Mouse (Mus musculus) lung, embryonic 16.5 days (tissue): ENCODE measurements around the gene Wdr91. TPM values are rescaled to one million over a fixed set of nuclear protein-coding genes. Genes with fewer than 3 reads are reported as not detected.

Experiments used
- ATAC-seq: fragments of 200-750 bp; cut with Nextera tagmentation; 2 replicates; pipeline ENCODE4 v1.8.0; 2017; ENCODE audit warnings: low read depth, mild to moderate bottlenecking, moderate library complexity
- H3K27ac ChIP-seq: fragments of 300-500 bp; sonication (generic); 2 replicates; pipeline ENCODE4 v1.5.1; 2014; ENCODE audit warnings: mild to moderate bottlenecking, control low read depth, low read length
- H3K27me3 ChIP-seq: fragments of 300-500 bp; sonication (generic); 2 replicates; pipeline ENCODE4 v1.6.1; 2014; ENCODE audit warnings: low read depth, low read length, mixed read lengths; ENCODE audit not compliant: control insufficient read depth, insufficient read depth
- H3K36me3 ChIP-seq: fragments of 300-500 bp; sonication (generic); 2 replicates; pipeline ENCODE4 v1.6.1; 2014; ENCODE audit warnings: low read length; ENCODE audit not compliant: control insufficient read depth, insufficient read depth
- H3K4me1 ChIP-seq: fragments of 300-500 bp; sonication (generic); replicated peaks from 2 replicates; pipeline ENCODE4 v1.6.1; 2014; ENCODE audit warnings: low read length, mixed read lengths; ENCODE audit not compliant: control insufficient read depth, insufficient read depth
- H3K4me2 ChIP-seq: fragments of 300-500 bp; sonication (generic); 2 replicates; pipeline ENCODE4 v1.6.1; 2014; ENCODE audit warnings: low read depth, low read length, control low read depth
- H3K4me3 ChIP-seq: fragments of 300-500 bp; sonication (generic); 2 replicates; pipeline ENCODE4 v1.5.1; 2014; ENCODE audit warnings: mild to moderate bottlenecking, low read length, control low read depth
- H3K9ac ChIP-seq: fragments of 300-500 bp; sonication (generic); 2 replicates; pipeline ENCODE4 v1.6.1; 2014; ENCODE audit warnings: low read length, control low read depth
- H3K9me3 ChIP-seq: fragments of 300-500 bp; sonication (generic); 2 replicates; pipeline ENCODE4 v1.6.1; 2016; ENCODE audit warnings: low read length; ENCODE audit not compliant: control insufficient read depth
- WGBS: fragments of 180-500 bp; shearing (Covaris S2); extraction: QIAGEN DNeasy Blood & Tissue Kit; methylation state at CpG from one replicate; pipeline ENCODE4 v1.1.7; 2014; 5-methylcytosine and 5-hydroxymethylcytosine counted together
- polyA plus RNA-seq: library from polyadenylated mRNA; unstranded; fragments of >200 nt; fragmentation: Nextera tagmentation; extraction: Ambion mirVana; gene quantifications from 2 replicates; pipeline ENCODE4 v1.2.1, GENCODE M21; 2015

The Wdr91 gene
- polyA plus RNA-seq, 1 experiment from 2014 or later = 19.0 TPM

DNA sequence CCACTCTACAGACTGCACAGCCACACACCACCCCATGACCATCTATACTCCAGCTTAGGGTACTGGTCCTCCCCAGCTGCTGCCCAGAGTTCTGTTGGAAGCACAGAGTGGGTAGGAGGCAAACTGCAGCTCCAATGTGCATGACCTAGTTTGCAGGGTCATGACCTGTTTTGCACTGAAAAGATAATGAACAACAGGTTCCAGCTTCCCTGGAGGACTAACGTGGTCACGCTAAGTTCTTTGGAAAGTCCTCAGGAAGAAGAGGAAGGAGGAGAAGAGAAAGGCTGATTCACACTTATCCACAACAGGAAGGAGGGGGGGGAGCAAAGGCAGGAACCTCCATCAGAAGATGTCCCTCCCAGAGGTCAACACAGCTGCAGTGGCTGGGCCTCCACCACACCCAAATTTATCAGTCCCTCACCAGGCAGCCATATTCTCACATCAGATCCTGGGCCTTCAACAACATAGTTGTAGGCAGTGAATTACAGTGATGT lies 3.5 kb downstream of the Wdr91 start:
- H3K27me3 ChIP-seq = no peaks in the 10 kb centered on the region
- no peak overlapping the region for H3K9ac ChIP-seq
- H3K4me2 ChIP-seq = no peak overlapping the region
- no peak overlapping the region for H3K4me3 ChIP-seq
- no peaks in the 10 kb centered on the region for H3K9me3 ChIP-seq
- peaks cover 30% of the 10 kb centered on the region for H3K4me1 ChIP-seq
- peak overlapping the region; percentile 24; the same call in 1 of the 2 replicates for H3K27ac ChIP-seq
- ATAC-seq = no peak
- WGBS = 67% methylated on average over 2 of the region's 2 CpGs
- H3K36me3 ChIP-seq = peaks cover 16% of the 10 kb centered on the region

DNA sequence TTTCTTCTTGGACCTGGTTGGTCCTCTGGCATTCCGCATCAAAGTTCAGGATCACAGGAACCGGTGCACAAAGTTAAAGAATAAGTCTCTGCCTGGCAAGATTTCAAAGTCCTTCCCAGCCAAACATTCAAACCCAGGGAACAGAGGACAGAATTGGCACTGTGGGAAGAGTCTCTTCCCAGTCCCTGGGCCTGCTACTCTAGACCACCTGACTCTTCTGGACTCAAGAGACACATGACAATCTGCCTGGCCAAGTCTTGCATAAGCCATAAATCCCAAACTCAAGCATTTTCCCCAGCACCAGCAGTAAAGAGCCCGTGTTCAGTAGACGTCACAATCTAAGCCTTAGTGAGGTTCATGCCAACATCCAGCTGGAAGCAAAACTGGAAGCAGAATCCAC lies 4.0 kb downstream of the Wdr91 start:
- H3K4me2 ChIP-seq = no peak overlapping the region
- peaks cover 16% of the 10 kb centered on the region for H3K36me3 ChIP-seq

DNA sequence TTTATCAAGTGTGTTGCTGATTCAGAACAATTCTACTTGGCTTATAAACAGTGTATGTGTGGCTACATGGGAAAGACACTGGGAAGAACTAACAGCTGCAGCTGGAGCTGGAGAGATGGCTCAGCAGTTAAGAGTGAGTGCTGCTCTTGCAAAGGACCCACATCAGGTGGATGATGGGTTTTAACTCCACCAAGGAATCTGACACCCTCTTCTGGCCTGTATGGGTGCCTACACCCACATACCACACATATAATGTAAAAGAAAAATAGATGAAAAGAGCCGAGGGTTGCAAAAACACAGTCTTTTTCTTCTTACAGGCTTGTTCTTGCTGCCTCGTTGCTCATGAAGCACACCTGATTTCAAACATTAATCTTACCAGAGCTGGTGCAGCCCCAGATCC lies 4.6 kb downstream of the Wdr91 start:
- ATAC-seq = no peak
- peaks cover 36% of the 10 kb centered on the region for H3K4me1 ChIP-seq
- H3K4me2 ChIP-seq = no peak overlapping the region
- 45% methylated on average over 2 of the region's 2 CpGs for WGBS
- H3K9me3 ChIP-seq = no peaks in the 10 kb centered on the region
- no peaks in the 10 kb centered on the region for H3K27me3 ChIP-seq
- H3K4me3 ChIP-seq = no peak overlapping the region
- no peak overlapping the region for H3K9ac ChIP-seq
- H3K27ac ChIP-seq = no peak overlapping the region
- H3K36me3 ChIP-seq = peaks cover 19% of the 10 kb centered on the region

More for the DNA sequence above, 4.0 kb downstream of the Wdr91 start:
- Histone ChIP-seq H3K4me1 (peaks cover 35% of the 10 kb centered on the region), H3K27ac (peak overlapping the region; percentile 24; the same call in 1 of the 2 replicates), H3K9me3 (no peaks in the 10 kb centered on the region), H3K27me3 (no peaks in the 10 kb centered on the region), H3K4me3 (no peak overlapping the region), H3K9ac (no peak overlapping the region)
- WGBS = 77% methylated on average over 4 of the region's 4 CpGs
- no peak for ATAC-seq

DNA sequence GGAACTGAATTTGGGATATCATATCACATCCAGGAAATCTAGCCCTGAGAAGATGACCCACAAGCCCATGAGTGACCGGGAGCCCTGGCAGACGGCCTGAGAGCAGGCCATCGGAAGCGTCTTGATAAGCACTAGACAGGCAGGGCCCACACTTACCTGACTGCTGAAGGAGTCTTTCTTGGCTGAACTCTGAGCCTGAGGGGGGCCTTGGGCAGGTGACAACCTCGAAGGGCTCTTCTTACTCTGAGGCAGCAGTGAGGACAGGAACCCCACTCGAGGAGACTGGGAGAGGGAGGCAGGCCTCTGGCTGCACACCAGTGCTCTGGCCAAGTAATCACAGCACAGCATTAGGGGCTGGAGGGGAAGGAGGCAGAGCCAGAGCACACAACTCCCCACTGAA lies 6.3 kb downstream of the Wdr91 start:
- H3K9ac ChIP-seq = peak overlapping the region; percentile 33; the same call in 1 of the 2 replicates
- 49% methylated on average over 6 of the region's 6 CpGs for WGBS
- H3K27me3 ChIP-seq = no peaks in the 10 kb centered on the region
- H3K27ac ChIP-seq = peak overlapping the region; percentile 94
- ATAC-seq = peak; percentile 60
- H3K36me3 ChIP-seq = peaks cover 25% of the 10 kb centered on the region
- H3K9me3 ChIP-seq = no peaks in the 10 kb centered on the region
- peaks cover 28% of the 10 kb centered on the region for H3K4me1 ChIP-seq
- peak overlapping the region; percentile 26 for H3K4me2 ChIP-seq
- no peak overlapping the region for H3K4me3 ChIP-seq

DNA sequence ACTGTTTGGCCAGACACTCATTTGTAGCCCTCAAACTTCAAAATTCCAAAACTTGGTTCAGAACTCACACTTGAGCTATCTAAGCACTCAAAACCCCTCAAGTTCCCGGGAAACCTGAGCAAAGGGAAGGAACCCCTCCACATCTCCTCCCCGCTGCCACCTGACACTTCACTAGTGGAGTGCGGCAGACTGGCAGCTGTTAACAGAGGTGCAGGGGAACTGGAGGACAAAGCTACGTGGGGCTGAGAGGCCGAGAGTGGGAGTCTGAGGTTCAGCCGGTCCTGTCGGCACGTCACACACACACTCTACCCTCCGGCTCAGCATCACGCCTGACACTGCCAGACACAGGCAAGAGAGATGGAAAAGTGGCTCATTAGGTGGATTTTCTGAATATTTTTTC lies 6.8 kb downstream of the Wdr91 start:
- Histone ChIP-seq H3K4me1 (peaks cover 24% of the 10 kb centered on the region), H3K9ac (no peak overlapping the region), H3K4me2 (peak overlapping the region; percentile 26), H3K27me3 (no peaks in the 10 kb centered on the region), H3K4me3 (no peak overlapping the region), H3K36me3 (peaks cover 30% of the 10 kb centered on the region), H3K27ac (peak overlapping the region; percentile 94), H3K9me3 (no peaks in the 10 kb centered on the region)
- 40% methylated on average over 10 of the region's 10 CpGs for WGBS
- ATAC-seq = peak; percentile 86

DNA sequence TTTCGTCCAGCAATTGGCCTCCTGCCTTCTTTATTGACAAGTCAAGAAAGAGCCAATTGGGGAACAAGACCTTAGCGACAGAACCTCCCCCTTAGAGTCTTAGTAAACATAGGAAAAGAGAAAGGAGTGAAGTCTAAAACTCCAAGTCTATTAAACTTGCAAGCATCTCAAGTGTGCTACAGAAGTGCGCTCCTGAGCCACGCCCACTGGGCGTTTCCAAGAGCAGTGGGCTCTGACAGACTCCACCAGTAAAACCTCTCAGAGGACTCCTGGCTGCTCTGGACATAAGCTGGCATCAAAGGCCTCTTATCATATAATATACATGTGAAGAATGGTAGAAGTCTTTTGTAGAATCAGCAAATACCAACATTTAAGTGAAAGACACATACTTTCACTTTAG lies 7.2 kb downstream of the Wdr91 start:
- Histone ChIP-seq H3K27me3 (no peaks in the 10 kb centered on the region), H3K4me3 (no peak overlapping the region), H3K4me2 (peak overlapping the region; percentile 45; the same call in 1 of the 2 replicates), H3K9me3 (no peaks in the 10 kb centered on the region), H3K9ac (no peak overlapping the region), H3K27ac (peak overlapping the region; percentile 94), H3K4me1 (peaks cover 23% of the 10 kb centered on the region), H3K36me3 (peaks cover 27% of the 10 kb centered on the region)
- WGBS = 56% methylated on average over 5 of the region's 5 CpGs
- peak; percentile 82 for ATAC-seq

DNA sequence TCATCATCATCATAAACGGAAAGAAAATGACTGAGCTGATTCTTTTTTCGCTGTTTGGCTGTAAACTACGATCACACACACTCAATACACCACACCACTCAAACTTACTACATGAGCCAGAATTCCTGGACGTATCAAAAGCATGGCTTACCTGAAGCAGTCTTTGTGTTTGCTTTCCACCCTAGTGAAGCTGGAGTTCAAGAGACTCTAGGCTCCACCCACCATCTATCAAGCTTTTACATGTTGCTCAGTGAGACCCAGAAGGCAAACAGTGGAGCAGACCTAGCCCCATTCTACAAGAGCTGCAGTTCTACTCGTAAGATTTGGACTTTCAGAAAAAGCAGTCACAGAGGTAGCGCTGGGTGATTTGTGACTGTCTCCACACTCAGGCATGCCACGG lies 8.1 kb downstream of the Wdr91 start:
- 61% methylated on average over 7 of the region's 7 CpGs for WGBS
- H3K4me1 ChIP-seq = peaks cover 23% of the 10 kb centered on the region
- H3K9ac ChIP-seq = peak overlapping the region; percentile 14; the same call in 1 of the 2 replicates
- H3K4me2 ChIP-seq = peak overlapping the region; percentile 45
- H3K27ac ChIP-seq = peak overlapping the region; percentile 92
- H3K9me3 ChIP-seq = no peaks in the 10 kb centered on the region
- peak overlapping the region; percentile 18 for H3K4me3 ChIP-seq
- peak; percentile 63 for ATAC-seq
- no peaks in the 10 kb centered on the region for H3K27me3 ChIP-seq
- peaks cover 23% of the 10 kb centered on the region for H3K36me3 ChIP-seq

DNA sequence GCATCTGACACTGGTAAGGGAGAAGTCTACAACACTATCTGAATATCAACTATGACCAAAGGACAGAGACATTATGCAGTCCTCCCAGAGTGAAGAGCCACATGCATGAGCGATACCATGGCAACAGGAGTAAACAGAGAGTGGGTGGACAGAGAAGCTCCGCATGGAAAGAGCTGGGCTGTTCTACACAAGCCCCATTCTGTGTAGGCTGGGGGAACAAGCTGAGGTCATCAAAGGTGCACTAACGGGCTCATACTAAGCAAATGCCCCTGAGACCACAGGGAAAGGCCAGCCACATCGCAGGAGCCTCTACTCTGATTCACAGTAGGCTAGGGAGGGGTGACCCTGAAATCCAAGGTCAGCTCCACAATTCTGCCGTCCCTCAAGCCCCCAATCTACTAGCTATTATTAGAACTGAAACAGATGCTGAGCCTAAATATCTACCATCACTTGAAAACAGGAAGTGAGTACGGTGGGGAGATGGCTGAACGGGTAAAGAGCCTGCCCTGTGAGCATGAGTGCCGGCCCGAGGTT lies 8.7 kb downstream of the Wdr91 start:
- WGBS = 34% methylated on average over 9 of the region's 9 CpGs
- Histone ChIP-seq H3K9ac (peak overlapping the region; percentile 44), H3K4me2 (peak overlapping the region; percentile 43), H3K4me1 (peaks cover 19% of the 10 kb centered on the region), H3K9me3 (no peaks in the 10 kb centered on the region), H3K4me3 (peak overlapping the region; percentile 18), H3K27ac (peak overlapping the region; percentile 88), H3K36me3 (peaks cover 24% of the 10 kb centered on the region), H3K27me3 (no peaks in the 10 kb centered on the region)
- no peak for ATAC-seq

DNA sequence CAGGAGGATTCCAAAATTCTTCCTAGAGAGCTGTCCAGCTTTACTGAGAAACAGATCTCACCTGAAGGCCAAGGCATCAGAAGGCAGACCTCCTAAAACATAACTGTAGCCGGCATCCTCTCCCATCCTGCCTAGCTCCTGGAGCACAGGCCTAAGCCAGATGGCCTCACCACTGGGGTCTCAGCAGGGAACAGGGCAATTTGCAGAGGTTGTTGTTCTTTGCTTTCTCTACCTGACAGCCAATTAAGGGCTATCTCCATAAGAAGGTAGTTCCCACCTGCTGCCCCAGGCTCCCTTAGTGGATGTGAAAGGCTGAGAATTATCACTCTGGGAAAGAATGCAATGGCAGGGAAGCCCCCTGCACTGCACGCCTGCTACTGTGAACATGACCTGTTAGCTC lies 9.7 kb downstream of the Wdr91 start:
- no peak overlapping the region for H3K9ac ChIP-seq
- H3K9me3 ChIP-seq = no peaks in the 10 kb centered on the region
- no peak overlapping the region for H3K4me3 ChIP-seq
- WGBS = 66% methylated on average over 2 of the region's 2 CpGs
- peaks cover 23% of the 10 kb centered on the region for H3K36me3 ChIP-seq
- H3K27me3 ChIP-seq = no peaks in the 10 kb centered on the region
- peak overlapping the region; percentile 56; the same call in 1 of the 2 replicates for H3K27ac ChIP-seq
- H3K4me2 ChIP-seq = no peak overlapping the region
- no peak for ATAC-seq
- peaks cover 15% of the 10 kb centered on the region for H3K4me1 ChIP-seq
